Mouse (Mus musculus) cerebellum, adult 9-10 months (tissue): ENCODE measurements at regions not wholly inside any gene's neighbourhood (a gene's known extent, or its start where the extent isn't known, plus 50 kb on each side); places are given as distances from the start of the nearest gene placed in this dataset.
"Not testable (repeated sequence)": the region's sequence is repeated elsewhere in the genome, so short reads cannot be mapped to it uniquely, and the experiment has no call there.

Experiments used
- DNase-seq: peaks from one replicate; pipeline ENCODE4 v3.0.0; 2022

- DNase-seq, result no peak
These were observed 91.2 kb downstream of the Srek1 start for GRCm38 (mm10) chr13:103683169-103683568.

- DNase-seq, result no peak
These were observed 93.7 kb downstream of the Srek1 start for GRCm38 (mm10) chr13:103680740-103681139.

- DNase-seq, result no peak
These were observed 94.4 kb downstream of the Srek1 start for GRCm38 (mm10) chr13:103680052-103680451.

GRCm38 (mm10) chr13:103676831-103677230 lies 97.6 kb downstream of the Srek1 start:
- no peak for DNase-seq

GRCm38 (mm10) chr13:103676221-103676620 lies 98.2 kb downstream of the Srek1 start:
- no peak for DNase-seq

GRCm38 (mm10) chr13:103670611-103671010 lies 103.8 kb downstream of the Srek1 start:
- DNase-seq, result no peak

DNA sequence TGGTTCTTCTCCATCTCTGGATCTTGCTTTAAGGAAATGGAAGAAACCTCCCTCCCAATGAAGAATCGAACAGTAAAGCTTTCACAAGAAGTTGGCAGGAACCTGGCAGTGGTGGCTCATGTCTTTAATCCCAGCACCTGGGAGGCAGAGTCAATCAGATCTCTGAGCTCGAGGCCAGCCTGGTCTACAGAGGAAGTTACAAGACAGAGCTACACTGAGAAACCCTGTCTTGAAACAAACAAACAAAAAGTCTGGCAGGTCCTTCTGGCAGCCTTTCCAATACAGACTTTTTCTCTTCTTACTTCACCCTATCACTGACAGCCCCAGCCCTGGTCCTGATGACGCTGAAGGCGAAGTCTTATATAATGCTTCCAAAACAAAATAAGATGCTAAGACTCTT lies 104.6 kb downstream of the Srek1 start:
- DNase-seq, result no peak

DNA sequence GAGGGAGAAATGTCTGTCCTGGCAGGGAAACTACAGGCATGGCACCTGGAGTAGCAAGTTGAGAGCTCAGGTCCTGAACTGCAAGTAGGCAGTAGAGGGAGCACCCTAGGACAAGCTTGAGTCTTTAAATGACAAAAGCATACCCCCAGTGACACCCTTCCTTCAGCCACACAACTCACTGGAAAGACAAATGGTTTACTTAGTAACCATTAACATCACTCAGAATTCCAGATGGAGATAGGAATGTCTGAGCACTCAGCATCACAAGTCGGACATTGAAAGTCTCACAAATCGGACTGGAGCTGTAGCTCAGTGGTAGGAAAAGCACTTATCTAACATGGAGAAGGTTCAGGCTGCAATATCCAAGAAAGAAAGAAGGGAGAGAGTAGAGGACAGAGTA lies 106.7 kb downstream of the Srek1 start:
- no peak for DNase-seq

GRCm38 (mm10) chr13:103660248-103660996 lies 114.0 kb downstream of the Srek1 start:
- no peak for DNase-seq

DNA sequence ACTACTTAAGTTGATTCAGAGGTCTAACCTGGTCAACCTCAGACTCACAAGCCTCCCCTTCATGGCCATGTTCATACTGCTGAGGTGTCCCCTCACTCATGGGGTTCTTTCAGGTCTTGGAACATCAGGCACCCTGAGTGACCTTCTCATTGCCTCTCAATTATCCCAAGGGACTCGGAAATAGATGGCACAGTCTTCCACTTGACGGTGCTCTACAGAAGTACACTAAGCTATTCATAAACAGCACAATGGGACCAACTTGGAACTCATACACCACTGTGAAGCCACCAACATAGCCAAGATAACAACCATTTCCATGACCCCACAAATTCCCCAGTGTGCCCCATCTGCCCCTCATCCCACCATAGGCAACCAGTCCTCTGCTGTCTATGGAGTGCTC lies 118.4 kb downstream of the Srek1 start:
- no peak for DNase-seq

DNA sequence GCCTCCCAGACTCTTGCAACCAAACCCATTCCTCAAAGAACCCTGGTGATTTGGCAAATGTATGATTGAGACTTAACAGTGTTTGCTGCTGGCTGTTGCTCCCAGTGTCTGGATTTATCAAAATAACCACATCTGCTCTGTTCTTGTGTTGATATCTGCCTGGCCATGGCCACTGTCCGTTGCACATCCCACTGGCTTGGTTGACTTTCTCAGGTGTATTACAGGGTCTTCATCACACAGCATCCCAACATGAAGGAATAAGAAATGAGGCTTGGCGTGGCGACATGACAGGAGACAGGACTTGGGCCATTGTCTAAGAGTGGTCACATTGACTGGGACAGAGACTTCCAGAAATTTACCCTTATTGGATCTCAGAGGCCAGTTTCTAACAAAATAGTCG lies 121.2 kb downstream of the Srek1 start:
- DNase-seq, result no peak

DNA sequence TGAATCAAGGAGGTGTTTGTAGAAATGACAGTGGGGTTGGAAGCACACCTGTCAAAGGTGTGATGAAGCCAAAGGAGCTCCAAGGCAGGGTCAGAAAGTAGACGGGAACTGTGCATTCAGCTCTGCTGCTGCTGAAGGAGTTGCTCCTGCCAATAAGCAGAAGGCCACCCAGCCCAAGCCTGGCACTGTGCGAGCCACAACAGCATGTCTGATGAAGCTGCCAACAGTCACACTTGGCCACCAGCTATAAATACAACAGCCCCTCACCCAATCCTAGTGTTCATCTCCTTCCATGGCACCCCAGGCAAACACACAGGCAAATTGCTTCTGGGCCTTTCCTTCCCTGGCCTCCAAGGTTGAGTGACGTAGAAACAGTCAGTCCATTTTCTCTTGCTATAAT lies 125.0 kb downstream of the Srek1 start:
- no peak for DNase-seq

DNA sequence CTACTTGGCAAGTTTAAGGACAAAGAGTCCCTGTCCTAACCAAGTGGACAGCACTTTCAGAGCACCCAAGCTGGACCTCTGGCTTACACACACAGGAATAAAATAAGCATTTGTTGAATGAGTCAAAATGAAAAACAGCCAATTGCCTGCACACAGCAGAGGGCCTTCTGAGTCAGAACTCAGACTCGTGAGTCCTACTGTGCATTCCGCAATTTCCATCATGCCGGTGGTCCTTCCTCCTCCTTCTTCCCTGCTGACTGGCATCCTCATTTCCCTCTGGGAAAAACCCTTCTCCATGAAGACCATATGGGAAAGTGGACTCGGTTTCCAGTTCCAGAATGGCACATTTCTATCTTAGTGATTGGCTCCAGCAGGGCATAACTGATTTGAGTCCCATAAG lies 126.4 kb downstream of the Srek1 start:
- DNase-seq, result no peak

GRCm38 (mm10) chr13:103646035-103646434 lies 128.4 kb downstream of the Srek1 start:
- DNase-seq, result peak; percentile 4

GRCm38 (mm10) chr13:103643993-103644722 lies 130.2 kb downstream of the Srek1 start:
- DNase-seq, result peak; percentile 11

GRCm38 (mm10) chr13:103643486-103643885 lies 130.9 kb downstream of the Srek1 start:
- no peak for DNase-seq

DNA sequence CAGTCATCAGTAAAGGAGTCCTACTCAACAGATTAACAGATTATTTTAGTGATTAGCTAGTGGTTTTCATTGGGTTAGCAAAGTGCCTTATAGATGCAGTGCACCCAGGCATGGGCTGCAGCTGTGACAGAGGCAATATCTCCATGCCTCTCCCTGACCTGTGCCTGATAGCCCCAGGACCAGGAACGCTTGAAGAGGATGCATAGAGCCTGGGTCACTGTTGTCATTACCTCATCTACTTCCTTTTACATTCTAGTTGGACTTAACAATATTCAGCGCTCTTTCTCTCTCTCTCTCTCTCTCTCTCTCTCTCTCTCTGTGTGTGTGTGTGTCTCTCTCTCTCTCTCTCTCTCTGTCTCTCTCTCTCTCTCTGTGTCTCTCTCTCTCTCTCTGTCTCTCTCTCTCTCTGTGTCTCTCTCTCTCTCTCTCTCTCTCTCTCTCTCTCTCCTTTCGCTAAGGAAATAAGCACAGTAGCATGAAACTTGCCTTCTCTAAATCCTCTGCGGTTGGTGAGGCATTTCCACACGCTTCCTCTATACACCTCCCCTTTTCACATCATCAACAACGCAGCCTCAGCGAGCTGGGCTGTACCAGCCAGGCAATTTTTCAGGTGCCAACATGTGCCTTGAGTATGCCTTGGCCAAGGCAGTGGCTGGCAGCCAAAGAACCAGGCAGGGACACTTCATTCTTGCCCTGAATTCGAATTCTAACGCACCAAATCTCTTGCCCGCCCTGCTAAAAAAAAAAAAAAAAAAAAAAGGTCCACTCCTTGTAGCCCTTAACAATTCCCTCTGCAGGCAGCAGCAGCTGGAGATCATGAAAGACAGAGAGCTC lies 131.6 kb downstream of the Srek1 start:
- DNase-seq, result no peak

- DNase-seq, result no peak
These were observed 136.4 kb downstream of the Srek1 start for GRCm38 (mm10) chr13:103638038-103638437.

GRCm38 (mm10) chr13:103637414-103637813 lies 137.0 kb downstream of the Srek1 start:
- no peak for DNase-seq

GRCm38 (mm10) chr13:103636595-103636994 lies 137.8 kb downstream of the Srek1 start:
- DNase-seq, result no peak

GRCm38 (mm10) chr13:103623810-103624209 lies 150.6 kb downstream of the Srek1 start:
- DNase-seq, result no peak

DNA sequence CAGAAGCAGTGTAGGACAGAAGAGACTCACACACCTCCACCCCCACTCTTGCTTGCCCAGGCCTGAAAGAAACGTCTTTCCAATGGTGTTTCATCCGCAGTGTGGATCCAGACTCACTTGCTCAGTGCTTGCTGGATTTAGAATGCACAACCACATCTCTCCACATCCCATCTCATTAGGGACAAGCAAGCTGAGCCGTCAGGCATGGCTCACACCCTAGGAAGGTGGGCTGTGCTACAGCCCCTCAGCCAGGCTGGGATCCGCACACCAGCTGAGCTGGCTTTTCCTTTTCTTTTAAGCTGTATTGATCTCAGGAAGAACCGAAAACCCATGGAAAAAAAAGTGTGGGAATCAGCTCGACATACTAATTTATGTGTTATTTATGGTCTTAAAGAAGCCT lies 151.1 kb downstream of the Srek1 start:
- DNase-seq, result no peak

GRCm38 (mm10) chr13:103622324-103622723 lies 152.1 kb downstream of the Srek1 start:
- no peak for DNase-seq

GRCm38 (mm10) chr13:103620958-103621357 lies 153.4 kb downstream of the Srek1 start:
- DNase-seq, result not testable (repeated sequence)
